Mouse (Mus musculus): ENCODE measurements at regions not wholly inside any gene's neighbourhood (a gene's known extent, or its start where the extent isn't known, plus 50 kb on each side); places are given as distances from the start of the nearest gene placed in this dataset.

DNA sequence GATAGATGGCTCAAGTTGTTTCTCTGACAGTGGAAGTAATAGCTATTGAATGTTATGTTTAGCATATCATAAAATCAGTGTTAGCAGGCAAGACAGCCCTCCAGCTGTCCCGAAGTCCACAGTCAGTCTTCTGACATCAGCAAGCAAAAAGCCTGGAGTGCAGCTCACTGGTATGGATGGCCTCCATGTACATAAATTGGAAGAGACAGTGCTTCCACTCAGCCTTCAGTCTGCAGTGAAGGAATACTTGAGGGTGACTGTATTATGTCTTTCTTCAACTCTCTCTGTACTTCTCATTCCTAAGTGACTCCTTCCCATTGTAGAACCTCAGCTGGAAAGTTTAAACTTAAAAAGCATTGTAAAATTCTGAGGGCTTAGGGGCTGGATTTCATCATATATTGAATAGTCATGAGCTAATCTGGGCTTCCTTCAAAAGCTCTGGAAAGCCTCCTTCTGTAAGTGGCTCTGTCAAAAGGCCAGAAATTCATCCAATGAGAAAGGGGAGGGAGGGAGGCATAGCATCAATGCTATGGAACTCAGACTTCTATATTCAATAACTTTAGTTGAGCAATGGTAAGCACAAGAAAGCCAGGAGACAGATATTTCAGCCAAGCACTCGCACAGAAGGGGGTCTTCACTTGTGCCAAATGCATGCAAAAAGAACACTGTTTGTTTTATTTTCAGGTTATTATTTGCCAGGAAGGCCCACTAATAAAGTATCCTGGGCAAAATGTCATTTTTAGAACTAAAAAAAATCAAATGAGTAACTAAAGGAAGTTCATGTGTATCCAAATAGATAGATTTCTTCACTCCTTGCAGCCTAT is 90.5 kb upstream of the Plxna2 start:
- no peak overlapping the region for H3K4me3 ChIP-seq (ENCODE audit: low read depth, low read length)
- ATAC-seq (ENCODE audit: extremely low read depth, insufficient number of reproducible peaks, low FRiP score, poor library complexity, severe bottlenecking) = no peak

DNA sequence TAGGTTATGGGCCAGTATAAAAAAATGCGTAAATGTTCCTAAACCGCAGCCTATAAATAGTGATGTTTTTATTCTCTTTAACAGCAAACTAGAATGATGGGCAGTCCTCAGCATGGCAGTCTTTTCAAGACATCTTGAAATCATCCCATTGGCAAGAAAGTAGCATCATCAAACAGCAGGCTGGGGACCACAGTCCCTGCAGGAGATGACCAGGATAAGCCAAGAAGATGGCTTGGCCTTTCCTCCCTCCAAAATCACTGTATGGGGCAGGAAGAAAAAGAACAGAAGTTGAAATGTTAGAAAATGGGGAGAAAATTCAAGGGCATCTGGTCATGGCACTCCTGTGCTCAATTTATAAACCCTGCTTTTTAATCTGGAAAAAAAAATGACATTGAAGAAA is 93.0 kb upstream of the Plxna2 start:
- Histone ChIP-seq H3K4me1 (ENCODE audit: insufficient read depth, low read depth, low read length) (no peaks in the 10 kb centered on the region), H3K9me3 (replicated peaks) (no peaks in the 10 kb centered on the region), H3K27me3 (ENCODE audit: insufficient read depth, low read length) (no peaks in the 10 kb centered on the region), H3K36me3 (replicated peaks) (no peaks in the 10 kb centered on the region), H3K4me3 (ENCODE audit: low read depth, low read length) (no peak overlapping the region)
- ATAC-seq (ENCODE audit: extremely low read depth, insufficient number of reproducible peaks, low FRiP score, poor library complexity, severe bottlenecking) (no peak), DNase-seq (ENCODE audit: low spot score) (no peak)
- TF ChIP-seq GATA2 (IDR thresholded peaks at IDR 0.05; ENCODE audit: borderline replicate concordance, low read depth, low read length) (no peak), GATA1 (IDR thresholded peaks at IDR 0.05; ENCODE audit: borderline replicate concordance, low read length) (no peak), POLR2AphosphoS5 (IDR thresholded peaks at IDR 0.05; ENCODE audit: insufficient replicate concordance, low read depth, low read length) (no peak), TAL1 (conservative IDR thresholded peaks at IDR 0.05; ENCODE audit: low read depth, low read length) (no peak), CTCF (IDR thresholded peaks at IDR 0.05; ENCODE audit: low read depth, low read length) (no peak)

More for the DNA sequence above, 90.5 kb upstream of the Plxna2 start:
- TF ChIP-seq GATA1 (IDR thresholded peaks at IDR 0.05; ENCODE audit: borderline replicate concordance, low read length) (no peak), TAL1 (conservative IDR thresholded peaks at IDR 0.05; ENCODE audit: low read depth, low read length) (no peak), POLR2AphosphoS5 (IDR thresholded peaks at IDR 0.05; ENCODE audit: insufficient replicate concordance, low read depth, low read length) (no peak), CTCF (IDR thresholded peaks at IDR 0.05; ENCODE audit: low read depth, low read length) (no peak), GATA2 (IDR thresholded peaks at IDR 0.05; ENCODE audit: borderline replicate concordance, low read depth, low read length) (no peak)
- DNase-seq (ENCODE audit: low spot score) = no peak
- Histone ChIP-seq H3K36me3 (replicated peaks) (no peaks in the 10 kb centered on the region), H3K27me3 (ENCODE audit: insufficient read depth, low read length) (no peaks in the 10 kb centered on the region), H3K9me3 (replicated peaks) (no peaks in the 10 kb centered on the region), H3K4me1 (ENCODE audit: insufficient read depth, low read depth, low read length) (no peaks in the 10 kb centered on the region)

DNA sequence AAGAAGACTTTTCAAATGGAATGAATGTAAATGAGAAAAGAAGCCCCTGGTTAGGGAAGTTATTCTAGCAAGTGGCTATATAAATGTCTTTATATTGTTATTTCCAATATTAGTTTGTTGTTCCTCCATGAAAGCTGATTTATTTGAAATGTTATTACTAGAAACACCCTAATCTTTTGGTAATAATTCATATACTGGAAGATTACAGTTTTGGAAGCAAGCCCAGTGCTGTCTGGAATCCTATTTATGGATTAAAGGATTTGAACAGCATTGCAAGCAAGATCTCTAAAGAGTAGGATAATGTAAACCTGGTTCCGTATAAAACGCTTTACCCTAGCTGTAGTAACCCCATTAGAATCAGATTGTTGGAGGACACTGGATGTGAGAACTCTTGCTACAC is 96.8 kb upstream of the Plxna2 start:
- Histone ChIP-seq H3K4me3 (ENCODE audit: low read depth, low read length) (no peak overlapping the region), H3K27me3 (ENCODE audit: insufficient read depth, low read length) (no peaks in the 10 kb centered on the region), H3K9me3 (replicated peaks) (no peaks in the 10 kb centered on the region), H3K4me1 (ENCODE audit: insufficient read depth, low read depth, low read length) (no peaks in the 10 kb centered on the region), H3K36me3 (replicated peaks) (no peaks in the 10 kb centered on the region)
- ATAC-seq (ENCODE audit: extremely low read depth, insufficient number of reproducible peaks, low FRiP score, poor library complexity, severe bottlenecking) (no peak), DNase-seq (ENCODE audit: low spot score) (no peak)
- TF ChIP-seq GATA2 (IDR thresholded peaks at IDR 0.05; ENCODE audit: borderline replicate concordance, low read depth, low read length) (no peak), POLR2AphosphoS5 (IDR thresholded peaks at IDR 0.05; ENCODE audit: insufficient replicate concordance, low read depth, low read length) (no peak), TAL1 (conservative IDR thresholded peaks at IDR 0.05; ENCODE audit: low read depth, low read length) (no peak), CTCF (IDR thresholded peaks at IDR 0.05; ENCODE audit: low read depth, low read length) (no peak), GATA1 (IDR thresholded peaks at IDR 0.05; ENCODE audit: borderline replicate concordance, low read length) (no peak)

DNA sequence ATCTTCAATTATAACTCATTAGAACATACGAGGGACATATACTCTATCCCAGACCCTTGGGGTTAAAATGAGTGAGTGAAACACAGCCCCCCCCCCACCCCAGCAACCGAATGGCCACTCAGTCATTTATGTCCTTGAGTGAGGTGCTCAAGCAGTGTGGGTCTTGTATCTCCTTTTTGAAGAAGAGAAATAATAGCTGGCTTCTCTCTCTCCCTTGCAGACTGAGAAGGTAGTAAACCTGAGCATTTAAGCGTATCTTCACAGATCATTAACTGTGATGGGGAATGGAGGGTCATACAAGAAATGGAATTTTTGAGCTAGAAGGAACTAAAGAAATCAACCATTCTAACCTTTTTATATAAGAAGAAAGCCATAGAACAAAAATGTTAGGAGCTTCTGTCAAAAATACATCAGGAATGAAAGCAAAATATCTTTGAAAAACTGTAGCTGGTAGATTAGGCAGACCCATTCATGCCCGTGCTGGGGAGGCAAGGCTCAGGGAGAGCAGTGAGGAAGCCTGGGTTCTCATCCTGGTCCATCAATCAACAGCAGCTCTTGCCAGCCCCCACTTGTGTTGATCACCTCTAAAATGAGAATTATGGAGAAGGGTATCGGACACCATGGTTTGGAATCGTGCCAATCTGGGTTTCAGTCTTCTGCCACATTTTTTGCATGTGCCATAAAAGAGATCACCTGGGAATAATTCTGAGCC is 98.4 kb upstream of the Plxna2 start:
- no peaks in the 10 kb centered on the region for H3K9me3 ChIP-seq (replicated peaks)
- ATAC-seq (ENCODE audit: extremely low read depth, insufficient number of reproducible peaks, low FRiP score, poor library complexity, severe bottlenecking) (no peak), DNase-seq (ENCODE audit: low spot score) (no peak)
- no peaks in the 10 kb centered on the region for H3K36me3 ChIP-seq (replicated peaks)
- H3K27me3 ChIP-seq (ENCODE audit: insufficient read depth, low read length) = no peaks in the 10 kb centered on the region
- no peak for TF ChIP-seq CTCF (IDR thresholded peaks at IDR 0.05; ENCODE audit: low read depth, low read length)
- TF ChIP-seq GATA1 (IDR thresholded peaks at IDR 0.05; ENCODE audit: borderline replicate concordance, low read length) = no peak
- TF ChIP-seq GATA2 (IDR thresholded peaks at IDR 0.05; ENCODE audit: borderline replicate concordance, low read depth, low read length) = no peak
- TF ChIP-seq POLR2AphosphoS5 (IDR thresholded peaks at IDR 0.05; ENCODE audit: insufficient replicate concordance, low read depth, low read length) = no peak
- no peak for TF ChIP-seq TAL1 (conservative IDR thresholded peaks at IDR 0.05; ENCODE audit: low read depth, low read length)
- no peak overlapping the region for H3K4me3 ChIP-seq (ENCODE audit: low read depth, low read length)
- H3K4me1 ChIP-seq (ENCODE audit: insufficient read depth, low read depth, low read length) = no peaks in the 10 kb centered on the region

DNA sequence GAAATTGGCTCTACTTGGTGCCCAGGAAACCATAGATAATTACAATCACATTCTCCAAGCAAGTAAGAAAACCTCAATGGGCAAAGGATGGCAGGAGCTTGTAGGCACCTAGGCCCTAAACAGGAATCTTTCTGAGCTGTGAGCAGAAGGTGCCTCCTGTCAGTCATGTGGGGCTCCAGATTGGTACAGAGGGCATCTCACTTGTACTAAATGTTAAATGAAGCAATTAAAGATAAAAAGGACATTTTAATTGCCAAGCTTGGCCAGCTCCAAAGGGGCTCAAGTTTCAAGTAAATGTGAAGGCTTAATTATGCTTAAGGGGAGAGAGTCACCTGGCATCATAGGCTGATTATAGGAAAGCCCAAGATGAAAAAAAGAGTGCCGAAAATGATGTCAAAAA is 101.9 kb upstream of the Plxna2 start:
- DNase-seq (ENCODE audit: low spot score) = no peak
- no peaks in the 10 kb centered on the region for H3K27me3 ChIP-seq (ENCODE audit: insufficient read depth, low read length)
- no peak for TF ChIP-seq GATA2 (IDR thresholded peaks at IDR 0.05; ENCODE audit: borderline replicate concordance, low read depth, low read length)
- TF ChIP-seq POLR2AphosphoS5 (IDR thresholded peaks at IDR 0.05; ENCODE audit: insufficient replicate concordance, low read depth, low read length) = no peak
- TF ChIP-seq GATA1 (IDR thresholded peaks at IDR 0.05; ENCODE audit: borderline replicate concordance, low read length) = no peak
- TF ChIP-seq TAL1 (conservative IDR thresholded peaks at IDR 0.05; ENCODE audit: low read depth, low read length) = no peak
- TF ChIP-seq CTCF (IDR thresholded peaks at IDR 0.05; ENCODE audit: low read depth, low read length) = no peak
- no peaks in the 10 kb centered on the region for H3K4me1 ChIP-seq (ENCODE audit: insufficient read depth, low read depth, low read length)
- no peak for ATAC-seq (ENCODE audit: extremely low read depth, insufficient number of reproducible peaks, low FRiP score, poor library complexity, severe bottlenecking)
- no peaks in the 10 kb centered on the region for H3K9me3 ChIP-seq (replicated peaks)
- H3K36me3 ChIP-seq (replicated peaks) = no peaks in the 10 kb centered on the region
- H3K4me3 ChIP-seq (ENCODE audit: low read depth, low read length) = no peak overlapping the region

DNA sequence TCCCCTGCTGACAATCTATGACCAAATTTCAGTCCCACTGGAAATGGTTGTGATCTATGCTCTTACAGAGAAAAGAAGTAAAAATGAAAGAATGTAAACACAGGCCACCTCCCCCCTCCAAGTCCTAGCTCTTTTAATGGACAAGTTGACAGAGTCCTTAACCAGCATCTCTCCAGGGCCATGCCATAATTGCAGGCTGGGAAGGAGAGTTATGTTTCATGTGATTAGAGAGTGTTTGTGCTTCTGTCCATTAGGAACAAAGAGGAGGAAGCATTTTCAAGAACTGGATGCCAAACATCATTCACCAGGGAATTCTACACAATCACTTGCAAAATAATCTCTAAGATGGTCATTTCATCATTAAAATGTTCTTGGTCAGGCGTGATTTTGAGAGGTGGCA is 109.7 kb upstream of the Plxna2 start:
- ATAC-seq (ENCODE audit: extremely low read depth, insufficient number of reproducible peaks, low FRiP score, poor library complexity, severe bottlenecking) (no peak), DNase-seq (ENCODE audit: low spot score) (no peak)
- Histone ChIP-seq H3K9me3 (replicated peaks) (no peaks in the 10 kb centered on the region), H3K4me1 (ENCODE audit: insufficient read depth, low read depth, low read length) (no peaks in the 10 kb centered on the region), H3K36me3 (replicated peaks) (no peaks in the 10 kb centered on the region), H3K4me3 (ENCODE audit: low read depth, low read length) (no peak overlapping the region), H3K27me3 (ENCODE audit: insufficient read depth, low read length) (no peaks in the 10 kb centered on the region)
- no peak for TF ChIP-seq GATA1 (IDR thresholded peaks at IDR 0.05; ENCODE audit: borderline replicate concordance, low read length)
- TF ChIP-seq GATA2 (IDR thresholded peaks at IDR 0.05; ENCODE audit: borderline replicate concordance, low read depth, low read length) = no peak
- no peak for TF ChIP-seq CTCF (IDR thresholded peaks at IDR 0.05; ENCODE audit: low read depth, low read length)
